Mouse (Mus musculus) G1E (cell line): ENCODE results near the gene Vmn1r188. TPM values are rescaled to one million over a fixed set of nuclear protein-coding genes. Genes with fewer than 3 reads are reported as not detected.

Source experiments
- polyA plus RNA-seq: library from polyadenylated mRNA; stranded (reverse); fragments of >175 nt; gene quantifications from 2 replicates; pipeline ENCODE4 v1.2.3, GENCODE M21; 2012
- total RNA-seq, 2 experiments: library from RNA; stranded (forward) in 1 of 2; stranded (reverse) in 1 of 2; fragments of 200-1000 nt in 1 of 2; fragments of >200 nt in 1 of 2; fragmentation: Nextera tagmentation in 1 of 2; gene quantifications; 2 replicates each; pipeline ENCODE4 v1.2.3; 2014 to 2017

Gene Vmn1r188
- total and polyA plus RNA-seq, 3 experiments: not detected

Other genes starting within 250 kb of the Vmn1r188 start
- gene Zfp184, start 139.3 kb upstream of the Vmn1r188 start, total RNA-seq (2014; fragmentation: Nextera tagmentation): 10.4 and 20.1 TPM in 2 replicates
- gene Zfp184, start 139.3 kb upstream of the Vmn1r188 start, total RNA-seq (2017): 2.2 and 3.6 TPM in 2 replicates
- 0.20 and 0.26 TPM in 2 replicates for gene Zfp184, start 139.3 kb upstream of the Vmn1r188 start, polyA plus RNA-seq
- not detected in 2 replicates for gene Pom121l2, start 103.2 kb upstream of the Vmn1r188 start, total RNA-seq (2014; fragmentation: Nextera tagmentation)
- gene Pom121l2, start 103.2 kb upstream of the Vmn1r188 start, total RNA-seq (2017): not detected in 2 replicates
- not detected in 2 replicates for gene Pom121l2, start 103.2 kb upstream of the Vmn1r188 start, polyA plus RNA-seq
- not detected in 2 replicates for gene Prss16, start 74.7 kb upstream of the Vmn1r188 start, total RNA-seq (2014; fragmentation: Nextera tagmentation)
- gene Prss16, start 74.7 kb upstream of the Vmn1r188 start, total RNA-seq (2017): 0.22 and 0.23 TPM in 2 replicates
- 0.03 and 0.04 TPM in 2 replicates for gene Prss16, start 74.7 kb upstream of the Vmn1r188 start, polyA plus RNA-seq
- gene Hist1h2ah, start 48.9 kb upstream of the Vmn1r188 start, total RNA-seq (2014; fragmentation: Nextera tagmentation): 177 and 303 TPM in 2 replicates
- gene Hist1h2ah, start 48.9 kb upstream of the Vmn1r188 start, total RNA-seq (2017): 2,043 and 4,016 TPM in 2 replicates
- 5,681 and 9,617 TPM in 2 replicates for gene Hist1h2ah, start 48.9 kb upstream of the Vmn1r188 start, polyA plus RNA-seq
- 229 and 286 TPM in 2 replicates for gene Hist1h2bk, start 48.6 kb upstream of the Vmn1r188 start, total RNA-seq (2014; fragmentation: Nextera tagmentation)
- gene Hist1h2bk, start 48.6 kb upstream of the Vmn1r188 start, total RNA-seq (2017): 1,693 and 2,296 TPM in 2 replicates
- 11.8 and 30.4 TPM in 2 replicates for gene Hist1h2bk, start 48.6 kb upstream of the Vmn1r188 start, polyA plus RNA-seq
- gene Hist1h4i, start 43.1 kb upstream of the Vmn1r188 start, total RNA-seq (2014; fragmentation: Nextera tagmentation): 26.2 and 52.2 TPM in 2 replicates
- gene Hist1h4i, start 43.1 kb upstream of the Vmn1r188 start, total RNA-seq (2017): 284 and 309 TPM in 2 replicates
- gene Hist1h4i, start 43.1 kb upstream of the Vmn1r188 start, polyA plus RNA-seq: 12.6 and 17.3 TPM in 2 replicates
- 141 and 253 TPM in 2 replicates for gene Hist1h2ag, start 41.5 kb upstream of the Vmn1r188 start, total RNA-seq (2014; fragmentation: Nextera tagmentation)
- gene Hist1h2ag, start 41.5 kb upstream of the Vmn1r188 start, total RNA-seq (2017): 901 and 1,517 TPM in 2 replicates
- 27.9 and 53.3 TPM in 2 replicates for gene Hist1h2ag, start 41.5 kb upstream of the Vmn1r188 start, polyA plus RNA-seq
- gene Hist1h2bj, start 41.2 kb upstream of the Vmn1r188 start, total RNA-seq (2014; fragmentation: Nextera tagmentation): 9.0 and 49.5 TPM in 2 replicates
- 205 and 369 TPM in 2 replicates for gene Hist1h2bj, start 41.2 kb upstream of the Vmn1r188 start, total RNA-seq (2017)
- 10.5 and 40.6 TPM in 2 replicates for gene Hist1h2bj, start 41.2 kb upstream of the Vmn1r188 start, polyA plus RNA-seq
- gene Vmn1r189, start 21.4 kb downstream of the Vmn1r188 start, total RNA-seq (2014; fragmentation: Nextera tagmentation): not detected in 2 replicates
- gene Vmn1r189, start 21.4 kb downstream of the Vmn1r188 start, total RNA-seq (2017): 0.33 TPM in 1 of 2 replicates, not detected in the other
- gene Vmn1r189, start 21.4 kb downstream of the Vmn1r188 start, polyA plus RNA-seq: not detected in 2 replicates
- gene Vmn1r191, start 99.5 kb downstream of the Vmn1r188 start, total RNA-seq (2014; fragmentation: Nextera tagmentation): not detected in 2 replicates
- gene Vmn1r191, start 99.5 kb downstream of the Vmn1r188 start, total RNA-seq (2017): 0.12 and 0.16 TPM in 2 replicates
- gene Vmn1r191, start 99.5 kb downstream of the Vmn1r188 start, polyA plus RNA-seq: not detected in 2 replicates
- gene Vmn1r192, start 106.7 kb downstream of the Vmn1r188 start, total RNA-seq (2014; fragmentation: Nextera tagmentation): not detected in 2 replicates
- gene Vmn1r192, start 106.7 kb downstream of the Vmn1r188 start, total RNA-seq (2017): 0.11 and 0.12 TPM in 2 replicates
- not detected in 2 replicates for gene Vmn1r192, start 106.7 kb downstream of the Vmn1r188 start, polyA plus RNA-seq
- not detected in 2 replicates for gene Vmn1r193, start 138.7 kb downstream of the Vmn1r188 start, total RNA-seq (2014; fragmentation: Nextera tagmentation)
- gene Vmn1r193, start 138.7 kb downstream of the Vmn1r188 start, total RNA-seq (2017): 0.05 and 0.06 TPM in 2 replicates
- gene Vmn1r193, start 138.7 kb downstream of the Vmn1r188 start, polyA plus RNA-seq: not detected in 2 replicates
- not detected in 2 replicates for gene Vmn1r194, start 159.8 kb downstream of the Vmn1r188 start, total RNA-seq (2014; fragmentation: Nextera tagmentation)
- not detected in 2 replicates for gene Vmn1r194, start 159.8 kb downstream of the Vmn1r188 start, total RNA-seq (2017)
- gene Vmn1r194, start 159.8 kb downstream of the Vmn1r188 start, polyA plus RNA-seq: not detected in 2 replicates
- not detected in 2 replicates for gene Vmn1r195, start 186.1 kb downstream of the Vmn1r188 start, total RNA-seq (2014; fragmentation: Nextera tagmentation)
- 0.12 TPM in 1 of 2 replicates, not detected in the other for gene Vmn1r195, start 186.1 kb downstream of the Vmn1r188 start, total RNA-seq (2017)
- not detected in 2 replicates for gene Vmn1r195, start 186.1 kb downstream of the Vmn1r188 start, polyA plus RNA-seq
- gene Vmn1r196, start 205.5 kb downstream of the Vmn1r188 start, total RNA-seq (2014; fragmentation: Nextera tagmentation): not detected in 2 replicates
- 0.05 and 0.06 TPM in 2 replicates for gene Vmn1r196, start 205.5 kb downstream of the Vmn1r188 start, total RNA-seq (2017)
- gene Vmn1r196, start 205.5 kb downstream of the Vmn1r188 start, polyA plus RNA-seq: not detected in 2 replicates
- not detected in 2 replicates for gene Vmn1r197, start 240.1 kb downstream of the Vmn1r188 start, total RNA-seq (2014; fragmentation: Nextera tagmentation)
- 0.22 TPM in 1 of 2 replicates, not detected in the other for gene Vmn1r197, start 240.1 kb downstream of the Vmn1r188 start, total RNA-seq (2017)
- gene Vmn1r197, start 240.1 kb downstream of the Vmn1r188 start, polyA plus RNA-seq: 0.08 TPM in 1 of 2 replicates, not detected in the other